Mouse (Mus musculus) MEL (cell line): ENCODE results near the gene Tnip2.

Experiments used
- CTCF ChIP-seq, 3 experiments: IDR thresholded peaks in 2 of 3; conservative IDR thresholded peaks in 1 of 3; 2 replicates each; pipeline ENCODE4 v1.5.1; 2011 to 2012; ENCODE audit warnings: low read length in 3 of 3, low read depth in 2 of 3, mild to moderate bottlenecking in 2 of 3, improper control_type of control experiment in 1 of 3, inconsistent platforms in 1 of 3, mixed read lengths in 1 of 3, moderate library complexity in 1 of 3; ENCODE audit not compliant: control insufficient read depth in 1 of 3, insufficient read depth in 1 of 3, poor library complexity in 1 of 3, severe bottlenecking in 1 of 3
- GABPA ChIP-seq: IDR thresholded peaks from 2 replicates; pipeline ENCODE4 v1.6.1; 2012; ENCODE audit warnings: low read depth, mild to moderate bottlenecking, inconsistent platforms, low read length, improper control_type of control experiment, moderate library complexity
- SMC3 ChIP-seq: IDR thresholded peaks from 2 replicates; pipeline ENCODE4 v1.6.1; 2011; ENCODE audit warnings: low read depth, low read length, improper control_type of control experiment

DNA sequence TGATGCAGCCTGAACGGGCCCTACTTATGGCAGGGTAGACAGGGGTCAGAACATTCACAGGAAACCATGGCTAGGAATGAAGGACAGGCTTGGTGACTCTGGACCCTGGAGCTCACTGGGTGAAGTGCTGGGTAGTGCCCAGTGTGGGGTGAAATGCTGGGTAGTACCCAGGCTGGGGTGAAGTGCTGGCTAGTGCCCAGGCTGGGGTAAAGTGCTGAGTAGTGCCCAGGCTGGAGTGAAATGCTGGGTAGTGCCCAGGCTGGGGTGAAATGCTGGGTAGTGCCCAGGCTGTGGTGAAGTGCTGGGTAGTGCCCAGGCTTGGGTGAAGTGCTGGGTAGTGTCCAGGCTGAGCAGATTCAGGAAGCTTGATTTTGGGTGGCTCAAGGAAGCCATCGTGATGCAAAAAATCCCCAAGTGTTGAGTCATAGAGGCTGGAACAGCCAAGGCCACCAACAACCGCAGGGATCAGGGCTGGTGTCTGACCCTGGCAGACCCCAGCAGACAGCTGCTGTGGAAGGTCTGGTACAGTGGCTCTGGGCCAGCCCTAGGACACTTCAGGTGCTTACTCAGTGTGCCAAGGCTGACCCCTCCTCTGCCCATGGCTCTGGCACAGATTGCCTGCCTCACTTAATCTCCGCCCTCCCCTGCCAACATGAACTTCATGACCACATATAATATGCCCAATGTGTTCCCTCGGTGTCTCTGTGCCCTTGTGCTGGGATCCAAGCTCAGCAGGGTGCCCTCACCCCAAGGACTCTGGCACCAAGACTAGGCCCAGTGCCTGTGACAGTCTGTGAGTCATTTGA, 21.2 kb upstream of the Tnip2 start:
- TF ChIP-seq GABPA (no peak), CTCF (IDR thresholded peaks at IDR 0.05 in 2 of 3, conservative IDR thresholded peaks at IDR 0.05 in 1 of 3; ENCODE audit: control insufficient read depth in 1 of 3, insufficient read depth in 1 of 3, low read depth in 2 of 3, low read length in 3 of 3, poor library complexity in 1 of 3, severe bottlenecking in 1 of 3) (no peak), SMC3 (no peak)
